Mouse (Mus musculus): ENCODE measurements around the gene Rpl5. TPM values are rescaled to one million over a fixed set of nuclear protein-coding genes. Genes with fewer than 3 reads are reported as not detected.
"Not testable (repeated sequence)": the region's sequence is repeated elsewhere in the genome, so short reads cannot be mapped to it uniquely, and the experiment has no call there.

The Rpl5 gene
- polyA plus RNA-seq, 1 experiment: 34.3 TPM

DNA sequence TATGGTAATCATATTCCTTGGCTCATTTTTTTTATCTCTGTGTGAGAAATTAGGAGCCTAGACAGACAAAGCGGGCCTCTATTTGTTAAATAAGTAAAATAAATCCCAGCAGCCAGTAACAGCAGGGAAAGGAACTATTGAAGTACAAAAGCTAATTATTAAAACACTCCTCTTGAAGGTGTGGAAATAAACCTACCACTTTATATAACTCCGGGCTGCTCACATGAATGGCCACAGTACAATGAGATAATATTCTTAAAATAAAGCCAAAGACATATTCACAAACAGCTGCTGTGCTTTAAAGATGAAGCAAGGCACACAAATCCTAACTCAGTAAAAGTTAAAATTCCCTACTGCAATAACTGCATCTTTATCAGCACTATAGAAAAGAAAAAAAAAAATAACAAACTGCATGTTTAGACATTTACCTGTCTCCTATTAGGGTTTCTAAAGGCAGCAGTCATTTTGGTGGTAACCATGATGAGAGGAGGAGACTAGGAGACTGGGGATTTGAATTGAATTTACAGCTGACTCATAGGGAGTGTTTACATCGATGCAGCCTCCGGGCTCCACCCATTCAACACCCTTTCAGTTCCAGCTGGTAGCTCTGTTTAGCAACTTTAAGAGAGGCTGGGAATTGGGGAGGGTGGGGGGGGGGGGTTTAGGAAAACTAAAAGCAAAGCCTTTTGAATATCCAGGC, 25.6 kb upstream of the Rpl5 start, which contains the start of gene Evi5:
Gene Evi5, minus strand, starts transcription at position 547 of the 700 bp plus-strand sequence.
- no peaks in the 10 kb centered on the region; the same call in 1 of the 2 replicates for H3K27me3 ChIP-seq (ENCODE audit: control insufficient read depth, insufficient read depth, low read length)
- TF ChIP-seq POLR2A (IDR thresholded peaks at IDR 0.05; ENCODE audit: low read depth, low read length) (no peak), CTCF (IDR thresholded peaks at IDR 0.05; ENCODE audit: extremely low read depth, insufficient read length, insufficient replicate concordance, low read depth, low read length) (no peak)
- H3K4me3 ChIP-seq (ENCODE audit: low read depth, low read length): no peak within 1 kb of the TSS
- H3K4me1 ChIP-seq (ENCODE audit: control insufficient read depth, insufficient read depth, insufficient read length, low read length): no peaks in the 10 kb centered on the region
- no peaks in the 10 kb centered on the region for H3K36me3 ChIP-seq (ENCODE audit: control insufficient read depth, insufficient read depth, low read length)
- WGBS: 27% methylated on average over 4 of the region's 4 CpGs
- no peak within 1 kb of the TSS for H3K27ac ChIP-seq (ENCODE audit: insufficient read depth, low read depth, low read length)

DNA sequence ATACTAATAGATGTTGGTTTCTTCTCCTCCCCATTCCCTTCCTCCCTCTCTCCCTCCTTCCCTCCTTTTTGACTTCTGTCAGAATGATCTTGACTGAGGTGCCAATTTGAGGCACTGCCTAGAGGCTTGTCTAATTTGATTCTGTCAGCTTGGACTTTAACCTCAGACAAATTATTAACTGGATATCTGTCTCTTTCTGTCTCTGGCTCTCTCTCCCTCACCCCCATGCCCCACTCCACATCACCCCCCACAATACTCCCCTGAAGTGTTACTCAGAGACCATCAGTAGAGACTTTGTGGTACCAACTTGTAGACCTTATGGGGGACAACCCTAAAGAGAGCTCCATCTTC, 25.1 kb upstream of the Rpl5 start:
- Histone ChIP-seq H3K27me3 (ENCODE audit: control insufficient read depth, insufficient read depth, low read length) (no peaks in the 10 kb centered on the region; the same call in 1 of the 2 replicates), H3K36me3 (ENCODE audit: control insufficient read depth, insufficient read depth, low read length) (no peaks in the 10 kb centered on the region), H3K27ac (ENCODE audit: insufficient read depth, low read depth, low read length) (no peak overlapping the region), H3K4me3 (ENCODE audit: low read depth, low read length) (no peak overlapping the region), H3K4me1 (ENCODE audit: control insufficient read depth, insufficient read depth, insufficient read length, low read length) (no peaks in the 10 kb centered on the region)
- TF ChIP-seq CTCF (IDR thresholded peaks at IDR 0.05; ENCODE audit: extremely low read depth, insufficient read length, insufficient replicate concordance, low read depth, low read length) (no peak), POLR2A (IDR thresholded peaks at IDR 0.05; ENCODE audit: low read depth, low read length) (no peak)

DNA sequence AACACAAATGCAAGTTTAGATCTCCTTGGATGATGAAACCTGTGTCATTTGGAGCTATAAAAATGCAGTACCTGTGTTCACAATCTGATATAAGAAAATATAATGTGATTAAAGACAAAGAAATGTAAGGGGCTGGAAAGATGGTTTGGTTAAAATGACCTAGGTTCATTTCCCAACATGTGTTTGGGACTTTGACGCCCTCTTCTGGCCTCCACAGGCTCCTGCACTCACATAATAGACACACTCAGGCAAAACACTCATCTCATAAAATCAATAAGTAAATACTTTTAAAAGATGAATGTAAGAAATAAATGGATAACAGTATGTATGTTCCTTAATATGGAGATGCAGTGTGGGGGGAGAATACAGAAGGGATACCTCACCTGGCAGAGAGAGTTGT, 23.2 kb upstream of the Rpl5 start:
- Histone ChIP-seq H3K4me1 (ENCODE audit: control insufficient read depth, insufficient read depth, insufficient read length, low read length) (no peaks in the 10 kb centered on the region), H3K27me3 (ENCODE audit: control insufficient read depth, insufficient read depth, low read length) (no peaks in the 10 kb centered on the region; the same call in 1 of the 2 replicates), H3K27ac (ENCODE audit: insufficient read depth, low read depth, low read length) (no peak overlapping the region), H3K4me3 (ENCODE audit: low read depth, low read length) (no peak overlapping the region), H3K36me3 (ENCODE audit: control insufficient read depth, insufficient read depth, low read length) (no peaks in the 10 kb centered on the region)
- 90% methylated on average over 1 of the region's 1 CpGs for WGBS
- no peak for TF ChIP-seq CTCF (IDR thresholded peaks at IDR 0.05; ENCODE audit: extremely low read depth, insufficient read length, insufficient replicate concordance, low read depth, low read length)
- TF ChIP-seq POLR2A (IDR thresholded peaks at IDR 0.05; ENCODE audit: low read depth, low read length): no peak

DNA sequence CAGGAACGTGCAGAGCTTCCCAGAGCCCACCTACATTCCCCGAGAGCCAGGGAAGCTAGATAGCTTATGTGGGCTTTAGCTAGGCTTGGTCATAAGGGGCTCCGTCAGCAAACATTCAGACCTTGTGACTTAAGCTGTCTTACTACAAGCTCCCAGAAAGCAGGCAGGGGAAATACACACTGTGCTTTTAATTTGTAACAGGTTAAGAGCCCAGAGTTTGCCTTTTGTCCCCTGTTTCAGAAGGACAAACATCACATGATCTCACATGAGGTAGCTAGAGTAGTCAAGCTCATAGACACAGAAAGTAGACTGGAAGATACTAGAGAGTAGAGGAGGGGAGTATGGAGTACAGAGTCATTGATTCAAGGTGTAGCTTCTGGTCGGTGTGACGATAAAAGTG, 19.6 kb upstream of the Rpl5 start:
- TF ChIP-seq POLR2A (IDR thresholded peaks at IDR 0.05; ENCODE audit: low read depth, low read length) (no peak), CTCF (IDR thresholded peaks at IDR 0.05; ENCODE audit: extremely low read depth, insufficient read length, insufficient replicate concordance, low read depth, low read length) (no peak)
- Histone ChIP-seq H3K27me3 (ENCODE audit: control insufficient read depth, insufficient read depth, low read length) (no peaks in the 10 kb centered on the region), H3K27ac (ENCODE audit: insufficient read depth, low read depth, low read length) (no peak overlapping the region), H3K4me1 (ENCODE audit: control insufficient read depth, insufficient read depth, insufficient read length, low read length) (no peaks in the 10 kb centered on the region), H3K4me3 (ENCODE audit: low read depth, low read length) (no peak overlapping the region), H3K36me3 (ENCODE audit: control insufficient read depth, insufficient read depth, low read length) (no peaks in the 10 kb centered on the region)
- 68% methylated on average over 5 of the region's 5 CpGs for WGBS

DNA sequence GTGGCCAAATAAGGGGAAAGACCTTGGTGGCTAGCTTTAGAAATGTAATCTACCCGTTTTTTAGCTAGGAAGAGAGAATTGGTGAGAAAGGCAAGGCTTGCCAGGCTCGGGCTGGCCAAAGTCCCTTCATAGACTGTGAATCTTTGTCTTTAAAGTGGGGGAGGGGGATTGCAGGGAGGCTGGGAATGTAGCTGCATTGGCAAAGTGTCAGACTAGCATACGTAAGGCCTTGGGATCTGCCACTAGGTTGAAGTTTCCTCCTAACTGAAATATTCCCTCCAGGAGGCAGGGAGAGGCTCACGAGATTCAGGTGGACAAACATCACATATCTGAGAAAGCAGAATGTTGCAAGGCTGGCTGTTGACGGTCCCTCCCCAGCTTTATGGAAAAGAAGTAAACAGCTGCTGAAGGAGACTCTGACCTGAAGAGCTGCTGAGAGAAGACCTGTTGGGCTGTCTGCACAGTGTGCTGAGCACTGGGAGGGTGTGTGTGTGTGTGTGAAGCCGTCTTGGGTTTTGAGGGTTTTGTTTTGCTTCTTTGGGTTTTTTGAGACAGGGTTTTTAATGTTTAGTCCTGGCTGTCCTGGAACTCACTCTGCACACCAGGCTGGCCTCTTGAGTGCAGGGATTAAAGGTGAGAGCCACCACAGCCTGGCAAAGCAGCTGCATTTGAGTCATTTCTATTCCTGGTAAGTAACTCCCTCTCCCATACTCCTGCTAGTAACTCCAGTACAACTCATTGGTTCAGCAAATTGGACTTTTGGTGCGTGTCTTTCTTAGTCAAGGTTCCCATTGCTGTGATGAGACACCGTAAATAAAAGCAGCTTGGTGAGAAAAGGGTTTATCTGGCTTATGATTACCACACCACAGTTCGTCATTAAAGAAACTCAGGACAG, 10.1 kb upstream of the Rpl5 start:
- 31% methylated on average over 9 of the region's 9 CpGs for WGBS
- Histone ChIP-seq H3K27me3 (ENCODE audit: control insufficient read depth, insufficient read depth, low read length) (no peaks in the 10 kb centered on the region), H3K27ac (ENCODE audit: insufficient read depth, low read depth, low read length) (no peak overlapping the region), H3K4me3 (ENCODE audit: low read depth, low read length) (no peak overlapping the region), H3K36me3 (ENCODE audit: control insufficient read depth, insufficient read depth, low read length) (no peaks in the 10 kb centered on the region), H3K4me1 (ENCODE audit: control insufficient read depth, insufficient read depth, insufficient read length, low read length) (no peaks in the 10 kb centered on the region; the same call in 1 of the 2 replicates)
- TF ChIP-seq POLR2A (IDR thresholded peaks at IDR 0.05; ENCODE audit: low read depth, low read length) (no peak), CTCF (IDR thresholded peaks at IDR 0.05; ENCODE audit: extremely low read depth, insufficient read length, insufficient replicate concordance, low read depth, low read length) (no peak)

DNA sequence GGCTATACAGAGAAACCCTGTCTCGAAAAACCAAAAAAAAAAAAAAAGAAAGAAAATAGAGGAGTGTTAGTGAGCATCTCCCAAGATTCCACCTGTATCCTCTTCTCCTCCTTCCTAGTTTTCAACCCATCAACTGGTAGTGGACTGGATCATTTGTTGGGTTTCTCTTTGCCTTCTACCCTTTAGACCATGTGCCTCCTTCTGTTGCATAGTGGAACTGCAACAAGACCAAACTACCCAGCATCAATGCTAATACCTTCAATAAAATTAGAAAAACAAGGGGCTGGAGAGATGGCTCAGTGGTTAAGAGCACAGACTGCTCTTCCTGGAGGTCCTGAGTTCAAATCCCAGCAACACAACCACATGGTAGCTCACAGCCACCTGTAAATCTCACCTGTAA, 8.8 kb upstream of the Rpl5 start:
- no CpG with 5 or more reads among the region's 1 CpGs for WGBS
- H3K36me3 ChIP-seq (ENCODE audit: control insufficient read depth, insufficient read depth, low read length); H3K4me1 ChIP-seq (ENCODE audit: control insufficient read depth, insufficient read depth, insufficient read length, low read length); H3K27ac ChIP-seq (ENCODE audit: insufficient read depth, low read depth, low read length); H3K4me3 ChIP-seq (ENCODE audit: low read depth, low read length); H3K27me3 ChIP-seq (ENCODE audit: control insufficient read depth, insufficient read depth, low read length): not testable (repeated sequence)

DNA sequence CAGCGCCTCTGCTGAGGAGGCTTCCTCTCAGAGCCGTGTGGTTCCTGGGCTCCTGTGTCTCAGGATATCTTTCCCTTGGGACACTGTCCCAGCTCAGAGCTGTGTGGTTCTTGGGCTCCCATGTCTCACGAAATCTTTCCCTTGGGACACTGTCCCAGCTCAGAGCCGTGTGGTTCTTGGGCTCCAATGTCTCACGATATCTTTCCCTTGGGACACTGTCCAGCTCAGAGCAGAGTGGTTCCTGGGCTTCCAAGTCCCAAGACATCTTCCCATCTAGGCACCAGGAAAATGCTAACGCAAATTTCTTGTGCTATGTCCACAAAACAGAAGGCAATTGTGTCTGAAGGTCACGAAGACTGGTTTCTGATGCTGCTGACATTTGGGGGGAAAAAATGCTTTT, 5.6 kb upstream of the Rpl5 start:
- Histone ChIP-seq H3K36me3 (ENCODE audit: control insufficient read depth, insufficient read depth, low read length) (no peaks in the 10 kb centered on the region), H3K27me3 (ENCODE audit: control insufficient read depth, insufficient read depth, low read length) (no peaks in the 10 kb centered on the region), H3K4me3 (ENCODE audit: low read depth, low read length) (no peak overlapping the region), H3K27ac (ENCODE audit: insufficient read depth, low read depth, low read length) (no peak overlapping the region), H3K4me1 (ENCODE audit: control insufficient read depth, insufficient read depth, insufficient read length, low read length) (no peaks in the 10 kb centered on the region; the same call in 1 of the 2 replicates)
- WGBS: 84% methylated on average over 7 of the region's 7 CpGs
- TF ChIP-seq POLR2A (IDR thresholded peaks at IDR 0.05; ENCODE audit: low read depth, low read length): no peak
- no peak for TF ChIP-seq CTCF (IDR thresholded peaks at IDR 0.05; ENCODE audit: extremely low read depth, insufficient read length, insufficient replicate concordance, low read depth, low read length)

All from small intestine, adult 2 months (tissue).